Mouse (Mus musculus): ENCODE measurements at regions not wholly inside any gene's neighbourhood (a gene's known extent, or its start where the extent isn't known, plus 50 kb on each side); places are given as distances from the start of the nearest gene placed in this dataset.

DNA sequence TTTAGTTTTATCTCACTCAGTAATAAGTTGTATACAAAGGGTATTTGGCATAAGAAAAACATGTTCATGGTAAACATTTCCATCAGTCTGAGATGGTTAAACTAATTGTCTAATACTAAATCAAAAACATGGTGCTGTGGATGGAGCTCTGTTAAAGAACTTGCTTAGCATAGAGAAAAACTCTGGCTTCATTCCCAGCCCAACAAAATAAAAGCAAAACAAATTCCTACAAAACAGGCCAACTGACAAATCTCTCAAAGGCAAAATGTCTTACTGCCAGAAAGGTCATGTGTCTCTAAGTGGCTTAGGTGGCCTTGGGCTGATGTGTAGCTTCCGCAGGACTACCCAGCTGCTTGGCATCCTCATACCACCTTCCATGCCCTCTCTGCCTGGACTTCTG is 505.4 kb upstream of the Fbxo33 start:
- Histone ChIP-seq H3K36me3 (no peaks in the 10 kb centered on the region), H3K4me2 (no peak overlapping the region), H3K27me3 (no peaks in the 10 kb centered on the region), H3K9ac (no peak overlapping the region), H3K27ac (no peak overlapping the region), H3K9me3 (no peaks in the 10 kb centered on the region), H3K4me1 (replicated peaks) (no peaks in the 10 kb centered on the region), H3K4me3 (no peak overlapping the region)
- ATAC-seq (ENCODE audit: low FRiP score) = no peak
- 92% methylated on average over 1 of the region's 1 CpGs for WGBS

DNA sequence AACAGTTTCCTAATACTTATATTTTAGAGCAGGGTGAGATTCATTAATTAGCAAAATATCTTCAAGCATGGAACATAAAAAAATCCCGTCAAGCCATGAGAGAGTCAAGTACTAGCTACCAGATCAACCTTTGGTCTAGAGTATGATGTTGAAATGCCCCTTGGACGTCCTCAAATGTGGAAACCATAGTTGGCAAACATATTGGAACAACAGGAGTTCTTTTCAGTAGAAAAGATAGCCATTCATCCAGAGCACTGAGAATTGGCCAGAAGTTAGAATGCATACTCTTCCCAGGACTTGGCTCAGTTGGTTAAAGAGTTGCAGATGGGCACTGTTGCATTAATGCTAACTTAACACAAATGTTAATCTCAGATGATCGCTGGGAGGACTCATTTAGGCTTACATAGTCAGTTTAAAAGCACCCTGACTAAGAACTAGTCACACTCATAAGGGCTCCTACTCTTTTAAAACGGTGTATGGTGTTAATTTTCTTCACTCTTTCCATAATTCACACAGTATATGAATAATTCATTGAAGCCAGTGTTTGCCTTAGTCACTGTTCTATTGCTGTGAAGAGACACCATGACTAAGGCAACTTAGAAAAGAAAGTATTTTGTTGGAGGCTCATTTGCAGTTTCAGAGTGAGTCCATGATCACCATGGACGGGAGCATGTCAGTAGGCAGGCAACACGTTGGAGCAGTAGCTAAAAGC is 503.1 kb upstream of the Fbxo33 start:
- Histone ChIP-seq H3K9me3 (no peaks in the 10 kb centered on the region), H3K9ac (no peak overlapping the region), H3K36me3 (no peaks in the 10 kb centered on the region), H3K27me3 (no peaks in the 10 kb centered on the region), H3K4me1 (replicated peaks) (no peaks in the 10 kb centered on the region), H3K4me3 (no peak overlapping the region), H3K27ac (no peak overlapping the region), H3K4me2 (no peak overlapping the region)
- 79% methylated on average over 6 of the region's 6 CpGs for WGBS
- ATAC-seq (ENCODE audit: low FRiP score) = no peak

DNA sequence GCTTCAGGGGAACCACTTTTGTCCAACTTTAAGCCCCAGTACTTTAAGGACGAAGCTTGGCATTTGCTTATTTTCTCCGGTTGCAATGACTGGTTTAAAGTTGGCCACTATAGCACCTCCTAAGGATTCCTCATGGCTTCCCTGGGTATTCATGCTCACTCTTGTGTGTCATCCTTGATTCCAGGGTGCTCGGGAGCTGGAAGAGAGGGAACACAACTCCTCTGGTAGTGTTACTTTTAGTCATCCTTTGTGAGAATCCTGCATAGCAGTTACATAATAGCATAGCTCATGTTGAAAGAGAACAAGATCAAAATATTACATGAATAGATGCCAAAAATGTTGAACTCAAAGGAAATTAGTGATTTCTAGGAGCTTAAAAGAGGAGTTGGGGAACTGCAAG is 493.7 kb upstream of the Fbxo33 start:
- ATAC-seq (ENCODE audit: low FRiP score) = no peak
- H3K27ac ChIP-seq = no peak overlapping the region
- no peaks in the 10 kb centered on the region for H3K4me1 ChIP-seq (replicated peaks)
- no peak overlapping the region for H3K4me2 ChIP-seq
- H3K4me3 ChIP-seq = no peak overlapping the region
- H3K27me3 ChIP-seq = no peaks in the 10 kb centered on the region
- no peak overlapping the region for H3K9ac ChIP-seq
- WGBS = 77% methylated on average over 3 of the region's 3 CpGs
- H3K36me3 ChIP-seq = no peaks in the 10 kb centered on the region
- H3K9me3 ChIP-seq = no peaks in the 10 kb centered on the region

DNA sequence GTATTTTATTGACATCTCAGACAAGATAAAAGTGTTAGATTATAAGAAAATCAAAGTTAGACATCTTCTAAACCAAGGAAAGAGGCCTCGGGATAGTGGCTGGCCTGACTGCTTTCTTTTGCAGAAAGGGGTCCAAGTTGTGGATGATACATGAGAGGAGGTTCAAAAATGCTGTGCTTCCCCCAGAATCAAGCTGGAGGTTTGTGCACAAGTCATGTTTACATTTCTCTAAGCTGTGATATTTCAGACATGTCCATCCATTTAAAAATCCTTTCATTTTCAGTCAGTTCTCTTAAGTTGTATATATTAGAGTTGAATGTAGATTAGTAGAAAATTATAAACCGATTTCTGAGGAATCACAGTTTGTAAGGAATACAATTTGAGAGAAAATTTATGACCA is 463.7 kb upstream of the Fbxo33 start:
- ATAC-seq (ENCODE audit: low FRiP score) = no peak
- H3K27me3 ChIP-seq = no peaks in the 10 kb centered on the region
- 89% methylated on average over 2 of the region's 2 CpGs for WGBS

DNA sequence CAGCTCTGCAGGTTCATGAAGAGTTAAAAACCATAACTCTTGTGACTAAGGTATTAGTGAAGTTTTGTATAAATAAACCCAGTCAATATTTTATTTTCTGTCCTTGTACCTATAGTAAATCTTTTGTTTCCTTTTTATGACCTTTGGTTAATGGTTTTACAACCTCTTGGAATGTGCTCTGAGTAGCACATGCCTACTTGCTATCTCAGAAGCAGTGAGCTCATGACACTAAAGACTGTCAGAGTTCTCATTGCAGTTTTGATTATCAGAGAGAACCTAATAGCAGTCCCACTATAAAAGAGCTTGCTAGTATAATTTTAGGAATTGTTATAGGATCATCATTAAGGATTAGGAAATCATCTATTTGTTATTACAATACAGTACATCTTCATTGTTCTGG is 443.6 kb upstream of the Fbxo33 start:
- Histone ChIP-seq H3K9me3 (no peaks in the 10 kb centered on the region), H3K36me3 (no peaks in the 10 kb centered on the region), H3K27ac (no peak overlapping the region), H3K9ac (no peak overlapping the region), H3K4me2 (no peak overlapping the region), H3K4me1 (replicated peaks) (no peaks in the 10 kb centered on the region), H3K4me3 (no peak overlapping the region), H3K27me3 (no peaks in the 10 kb centered on the region)
- no peak for ATAC-seq (ENCODE audit: low FRiP score)

More for the DNA sequence above, 463.7 kb upstream of the Fbxo33 start:
- Histone ChIP-seq H3K4me3 (no peak overlapping the region), H3K4me2 (no peak overlapping the region), H3K4me1 (replicated peaks) (no peaks in the 10 kb centered on the region), H3K27ac (no peak overlapping the region), H3K9me3 (no peaks in the 10 kb centered on the region), H3K9ac (no peak overlapping the region), H3K36me3 (no peaks in the 10 kb centered on the region)

DNA sequence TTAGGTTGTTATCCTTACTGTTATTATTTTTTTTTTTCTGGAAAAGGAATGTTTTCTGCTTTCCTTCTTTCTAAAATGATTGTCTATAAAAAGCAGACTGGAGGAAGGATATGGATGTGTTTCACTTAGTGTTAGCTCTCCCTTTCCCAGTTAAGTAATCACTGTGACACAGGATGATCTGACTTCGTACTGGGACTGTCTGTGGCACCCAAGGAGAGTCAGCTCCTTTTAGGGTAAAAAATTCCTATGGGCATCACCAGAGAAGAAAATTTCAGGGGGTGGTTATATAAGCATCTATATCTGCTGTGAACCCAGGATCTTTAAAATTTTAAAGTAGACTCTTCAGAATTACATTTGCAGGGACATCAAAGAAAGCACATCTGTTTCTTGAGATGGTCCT is 411.2 kb upstream of the Fbxo33 start:
- no peaks in the 10 kb centered on the region for H3K9me3 ChIP-seq
- no peaks in the 10 kb centered on the region for H3K4me1 ChIP-seq (replicated peaks)
- 74% methylated on average over 1 of the region's 1 CpGs for WGBS
- no peak for ATAC-seq (ENCODE audit: low FRiP score)
- no peaks in the 10 kb centered on the region for H3K27me3 ChIP-seq
- no peaks in the 10 kb centered on the region for H3K36me3 ChIP-seq
- no peak overlapping the region for H3K4me2 ChIP-seq
- no peak overlapping the region for H3K9ac ChIP-seq
- no peak overlapping the region for H3K4me3 ChIP-seq
- no peak overlapping the region for H3K27ac ChIP-seq

DNA sequence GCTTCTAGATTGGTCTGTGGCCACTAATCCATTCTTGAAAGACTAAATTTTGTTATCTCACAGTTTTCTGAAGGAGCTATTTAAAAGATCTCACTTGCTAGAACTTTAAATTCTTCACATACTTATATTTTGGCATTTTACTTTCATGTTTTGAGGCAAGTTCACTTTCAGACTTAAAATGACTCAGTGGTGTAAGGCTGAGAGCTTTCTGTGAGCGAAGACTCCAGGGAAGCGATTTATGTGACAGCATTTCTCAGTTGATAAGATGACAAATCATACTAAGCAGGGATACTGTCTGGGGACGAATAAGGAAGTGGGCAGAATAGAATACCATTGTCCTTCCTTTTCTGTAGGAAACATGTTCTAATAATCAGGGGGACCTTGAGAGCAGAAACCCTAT is 403.6 kb upstream of the Fbxo33 start:
- Histone ChIP-seq H3K9me3 (no peaks in the 10 kb centered on the region), H3K27me3 (no peaks in the 10 kb centered on the region), H3K4me3 (no peak overlapping the region), H3K4me2 (no peak overlapping the region), H3K4me1 (replicated peaks) (no peaks in the 10 kb centered on the region), H3K9ac (no peak overlapping the region), H3K36me3 (no peaks in the 10 kb centered on the region), H3K27ac (no peak overlapping the region)
- 88% methylated on average over 3 of the region's 3 CpGs for WGBS
- ATAC-seq (ENCODE audit: low FRiP score) = no peak

DNA sequence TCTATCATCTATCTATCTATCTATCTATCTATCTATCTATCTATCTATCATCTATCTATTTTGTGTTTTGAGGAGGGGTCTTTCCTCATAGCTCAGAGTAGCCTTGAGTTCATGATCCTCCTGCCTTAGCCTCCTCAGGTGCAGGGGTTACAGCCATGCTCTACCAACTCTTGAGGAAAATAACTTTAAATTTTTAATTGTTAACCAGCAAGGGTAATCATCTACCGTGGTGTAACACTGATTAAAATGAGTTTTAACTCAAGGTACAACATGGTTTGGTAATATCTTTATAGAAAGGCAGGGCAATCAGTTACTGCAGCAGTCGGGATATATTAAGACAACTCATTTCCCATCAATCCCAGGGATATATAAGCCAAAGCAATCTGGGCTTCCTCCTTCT is 401.6 kb upstream of the Fbxo33 start:
- no peak overlapping the region for H3K4me3 ChIP-seq
- ATAC-seq (ENCODE audit: low FRiP score) = no peak
- no peaks in the 10 kb centered on the region for H3K36me3 ChIP-seq
- no peak overlapping the region for H3K4me2 ChIP-seq
- H3K27me3 ChIP-seq = no peaks in the 10 kb centered on the region
- H3K9ac ChIP-seq = no peak overlapping the region
- WGBS = 81% methylated on average over 2 of the region's 2 CpGs
- H3K9me3 ChIP-seq = no peaks in the 10 kb centered on the region
- no peaks in the 10 kb centered on the region for H3K4me1 ChIP-seq (replicated peaks)
- no peak overlapping the region for H3K27ac ChIP-seq

DNA sequence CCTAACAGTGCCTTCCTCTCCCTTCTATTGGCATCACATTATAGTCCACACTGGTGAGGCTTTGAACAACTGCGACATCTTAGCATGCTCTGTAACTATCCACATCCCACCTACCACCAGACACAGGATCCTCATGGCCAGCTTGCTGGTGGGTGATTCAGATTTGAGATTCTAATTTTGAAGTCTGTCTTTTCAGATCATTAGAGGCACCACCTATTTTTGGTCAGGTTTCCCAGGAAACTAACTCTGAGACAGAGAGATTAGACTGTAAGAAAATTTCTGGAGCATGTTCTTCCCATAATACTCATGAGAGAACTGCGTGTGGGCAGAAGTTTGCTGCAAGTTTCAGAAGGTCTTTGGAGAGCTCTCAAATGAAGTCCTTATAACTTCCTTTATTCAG is 400.8 kb upstream of the Fbxo33 start:
- ATAC-seq (ENCODE audit: low FRiP score) = no peak
- H3K27ac ChIP-seq = no peak overlapping the region
- no peaks in the 10 kb centered on the region for H3K27me3 ChIP-seq
- no peaks in the 10 kb centered on the region for H3K9me3 ChIP-seq
- H3K4me3 ChIP-seq = no peak overlapping the region
- H3K4me2 ChIP-seq = no peak overlapping the region
- 94% methylated on average over 2 of the region's 2 CpGs for whole genome bisulfite sequencing
- no peaks in the 10 kb centered on the region for H3K4me1 ChIP-seq (replicated peaks)
- H3K9ac ChIP-seq = no peak overlapping the region
- no peaks in the 10 kb centered on the region for H3K36me3 ChIP-seq

DNA sequence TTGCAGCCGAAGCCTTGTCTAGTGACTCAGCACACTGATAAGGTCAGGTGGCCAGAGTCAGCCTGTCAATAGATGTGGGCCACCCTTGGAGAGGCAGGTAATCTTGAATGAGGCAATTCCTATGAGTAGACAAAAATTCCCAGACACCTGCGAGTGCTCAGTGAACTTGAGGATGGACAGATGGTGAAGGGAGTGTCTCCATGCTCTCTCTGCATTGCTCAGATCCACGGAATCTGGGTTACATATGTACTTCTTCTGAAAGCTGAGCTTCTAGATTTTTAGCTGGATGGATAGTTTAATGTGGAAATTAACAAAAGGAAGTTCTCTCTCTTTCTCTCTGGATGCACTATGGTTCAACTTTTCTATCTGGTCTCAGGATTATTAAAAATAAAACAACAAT is 396.6 kb upstream of the Fbxo33 start:
- ATAC-seq (ENCODE audit: low FRiP score) = no peak
- 81% methylated on average over 3 of the region's 3 CpGs for WGBS

DNA sequence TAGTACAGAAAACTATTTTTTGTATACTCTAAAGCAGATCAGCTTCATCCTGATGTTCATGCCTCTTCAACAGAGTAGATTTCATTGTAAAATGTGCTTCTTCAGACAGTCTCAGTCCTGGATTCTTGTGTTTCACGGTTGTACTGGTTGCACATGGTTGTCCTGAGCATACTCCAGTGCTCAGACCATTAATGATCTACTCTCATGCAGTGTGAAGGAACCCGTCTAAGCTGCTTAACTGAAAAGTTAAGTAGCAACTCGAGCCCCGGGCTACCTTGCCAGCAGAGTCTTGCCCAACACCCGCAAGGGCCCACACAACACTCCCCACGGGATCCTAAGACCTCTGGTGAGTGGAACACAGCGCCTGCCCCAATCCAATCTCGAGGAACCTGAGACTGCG is 380.3 kb upstream of the Fbxo33 start:
- no peak overlapping the region for H3K4me2 ChIP-seq
- no peak for ATAC-seq (ENCODE audit: low FRiP score)
- WGBS = 89% methylated on average over 9 of the region's 9 CpGs
- H3K36me3 ChIP-seq = no peaks in the 10 kb centered on the region
- H3K4me3 ChIP-seq = no peak overlapping the region
- H3K4me1 ChIP-seq (replicated peaks) = no peaks in the 10 kb centered on the region
- H3K9me3 ChIP-seq = no peaks in the 10 kb centered on the region
- H3K9ac ChIP-seq = no peak overlapping the region
- no peaks in the 10 kb centered on the region for H3K27me3 ChIP-seq
- H3K27ac ChIP-seq = no peak overlapping the region

More for the DNA sequence above, 396.6 kb upstream of the Fbxo33 start:
- Histone ChIP-seq H3K4me3 (no peak overlapping the region), H3K27me3 (no peaks in the 10 kb centered on the region), H3K36me3 (no peaks in the 10 kb centered on the region), H3K4me2 (no peak overlapping the region), H3K9me3 (no peaks in the 10 kb centered on the region), H3K4me1 (replicated peaks) (no peaks in the 10 kb centered on the region), H3K27ac (no peak overlapping the region), H3K9ac (no peak overlapping the region)

DNA sequence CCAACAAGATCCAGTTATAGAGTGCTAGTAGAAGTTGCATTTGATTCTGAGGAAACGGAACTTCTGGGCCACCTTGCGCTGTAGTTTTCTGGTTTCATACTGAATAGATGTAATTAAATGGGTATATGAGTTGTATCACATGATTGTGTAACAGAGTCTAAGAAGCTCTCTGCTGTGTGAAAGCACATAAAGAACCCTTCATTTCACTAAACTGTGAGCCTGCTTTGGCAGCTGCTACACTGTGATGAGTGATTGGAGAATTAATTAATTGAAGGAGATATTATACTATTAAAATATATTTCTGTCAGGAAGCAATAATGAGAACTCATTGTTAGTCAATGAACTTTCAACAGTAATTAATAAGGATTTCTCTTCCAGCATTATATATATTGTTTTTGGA is 369.8 kb upstream of the Fbxo33 start:
- Histone ChIP-seq H3K36me3 (no peaks in the 10 kb centered on the region), H3K27ac (no peak overlapping the region), H3K4me1 (replicated peaks) (no peaks in the 10 kb centered on the region), H3K9me3 (no peaks in the 10 kb centered on the region), H3K4me3 (no peak overlapping the region), H3K9ac (no peak overlapping the region), H3K27me3 (no peaks in the 10 kb centered on the region), H3K4me2 (no peak overlapping the region)
- WGBS = 98% methylated on average over 2 of the region's 2 CpGs
- ATAC-seq (ENCODE audit: low FRiP score) = no peak

DNA sequence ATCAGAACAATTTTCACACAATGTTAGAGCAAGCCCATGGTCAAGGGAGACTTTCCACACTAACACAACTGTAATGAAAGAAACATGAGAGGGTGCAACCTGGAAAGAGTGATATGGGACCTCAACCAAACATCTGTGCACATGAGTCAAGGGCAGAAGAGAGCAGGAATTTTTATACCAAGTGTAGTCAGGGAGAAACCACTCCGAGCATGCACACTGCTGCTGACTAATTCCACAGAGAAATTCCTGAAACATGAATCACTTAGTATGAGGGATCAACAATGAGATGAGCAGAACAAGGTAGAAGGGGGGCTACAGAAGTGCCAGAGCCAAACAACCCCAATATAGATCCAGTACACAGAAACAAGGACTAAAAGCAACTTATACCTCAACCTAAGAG is 363.1 kb upstream of the Fbxo33 start:
- Histone ChIP-seq H3K27ac (no peak overlapping the region), H3K9ac (no peak overlapping the region), H3K36me3 (no peaks in the 10 kb centered on the region), H3K4me3 (no peak overlapping the region), H3K27me3 (no peaks in the 10 kb centered on the region), H3K4me1 (replicated peaks) (no peaks in the 10 kb centered on the region), H3K9me3 (no peaks in the 10 kb centered on the region), H3K4me2 (no peak overlapping the region)
- no peak for ATAC-seq (ENCODE audit: low FRiP score)
- WGBS = 83% methylated on average over 1 of the region's 1 CpGs
